18 mouse cellular contexts compared by ENCODE assay signal in genomic region chr11:35389341-35389740, GRCm38 (mm10).
A peak's percentile ranks its signal among the peaks of the same experiment; 100 is the strongest.
DNase-seq lines count a peak whose midpoint lies in the region; ATAC-seq and TF ChIP-seq lines count a peak whose summit lies in the region.
"Had no signal": no experiment of that assay in that cellular context is flagged by ENCODE, and none has a peak within 500 bp of the region (broad histone marks: within the 10 kb centered on the region; RNA-seq: fewer than 3 reads in every experiment).

No protein-coding gene starts in this region.

- DNase-seq in cerebellum, adult 11 months = peak; percentile 16
- peak; percentile 46 for DNase-seq in midbrain, postnatal 0 days (ENCODE audit: low spot score)
- no peak for DNase-seq in midbrain, embryonic 14.5 days
- DNase-seq in cerebellum, postnatal 36 days = peak; percentile 40 to 55
- DNase-seq in midbrain, embryonic 11.5 days (ENCODE audit: low spot score, missing footprints) = no peak
- no peak for DNase-seq in yolk sac, embryonic 10.5 days (ENCODE audit: low spot score)
- DNase-seq: adrenal gland, postnatal 25 days; heart, adult 18-20 months; kidney, adult 8-10 months; layer of hippocampus, postnatal 36 days; lung, postnatal 36 days; right cerebral cortex, postnatal 25 days; thymus, postnatal 14 days had no signal

- H3K4me2 ChIP-seq in midbrain, postnatal 0 days (ENCODE audit: low read depth, low read length, poor library complexity, severe bottlenecking) = no peak overlapping the region
- no peak overlapping the region for H3K4me2 ChIP-seq in midbrain, embryonic 14.5 days (ENCODE audit: low read length)
- H3K4me2 ChIP-seq in heart, embryonic 11.5 days = no peak overlapping the region
- H3K4me2 ChIP-seq in midbrain, embryonic 11.5 days = no peak overlapping the region
- H3K4me2 ChIP-seq: heart, embryonic 15.5 days had no signal

- no peaks in the 10 kb centered on the region for H3K36me3 ChIP-seq in midbrain, postnatal 0 days (ENCODE audit: insufficient read depth, low read length)
- no peaks in the 10 kb centered on the region for H3K36me3 ChIP-seq in midbrain, embryonic 14.5 days (ENCODE audit: control insufficient read depth, insufficient read depth, low read length)
- H3K36me3 ChIP-seq in heart, embryonic 11.5 days (ENCODE audit: control insufficient read depth, insufficient read depth, low read length) = no peaks in the 10 kb centered on the region
- H3K36me3 ChIP-seq in midbrain, embryonic 11.5 days (ENCODE audit: control insufficient read depth, insufficient read depth, low read length) = no peaks in the 10 kb centered on the region
- H3K36me3 ChIP-seq: heart, embryonic 15.5 days had no signal

- H3K4me1 ChIP-seq in midbrain, postnatal 0 days (ENCODE audit: insufficient read depth, low read length) = 0 out of 2 replicates have a peak, but pooled peaks cover 2% of the 10 kb centered on the region
- H3K4me1 ChIP-seq in midbrain, embryonic 14.5 days (ENCODE audit: control insufficient read depth, insufficient read depth, low read length) = no peaks in the 10 kb centered on the region
- peaks cover 7% of the 10 kb centered on the region; the same call in 1 of the 2 replicates for H3K4me1 ChIP-seq in heart, embryonic 11.5 days (ENCODE audit: control insufficient read depth, insufficient read depth, low read length)
- no peaks in the 10 kb centered on the region for H3K4me1 ChIP-seq in midbrain, embryonic 11.5 days (ENCODE audit: control insufficient read depth, insufficient read depth, low read length)

- 89% methylated on average over 7 of the region's 7 CpGs for WGBS in midbrain, postnatal 0 days
- 85% methylated on average over 7 of the region's 7 CpGs for WGBS in midbrain, embryonic 14.5 days
- WGBS in heart, embryonic 11.5 days (ENCODE audit: insufficient replicate concordance) = 80% methylated on average over 7 of the region's 7 CpGs
- 91% methylated on average over 7 of the region's 7 CpGs for WGBS in midbrain, embryonic 11.5 days

- H3K9me3 ChIP-seq in midbrain, postnatal 0 days (ENCODE audit: low read length) = no peaks in the 10 kb centered on the region
- H3K9me3 ChIP-seq in midbrain, embryonic 14.5 days (ENCODE audit: control insufficient read depth, low read length) = no peaks in the 10 kb centered on the region
- no peaks in the 10 kb centered on the region for H3K9me3 ChIP-seq in heart, embryonic 11.5 days (replicated peaks; ENCODE audit: control insufficient read depth, low read length)
- no peaks in the 10 kb centered on the region for H3K9me3 ChIP-seq in midbrain, embryonic 11.5 days (ENCODE audit: control insufficient read depth, low read length)
- H3K9me3 ChIP-seq: heart, embryonic 15.5 days had no signal

- no peak for ATAC-seq in cerebellum, adult (ENCODE audit: insufficient number of reproducible peaks, low FRiP score, low TSS enrichment)
- no peak for ATAC-seq in midbrain, postnatal 0 days (ENCODE audit: low FRiP score)
- no peak for ATAC-seq in midbrain, embryonic 14.5 days (ENCODE audit: low FRiP score, low TSS enrichment)
- no peak for ATAC-seq in heart, embryonic 11.5 days (replicated peaks; ENCODE audit: insufficient number of reproducible peaks, low FRiP score, low TSS enrichment)
- ATAC-seq in midbrain, embryonic 11.5 days (ENCODE audit: low FRiP score) = no peak
- ATAC-seq: forebrain, embryonic 14.5 days; inflammation-experienced regulatory T-cells, adult 6 months had no signal

- no peak overlapping the region for H3K9ac ChIP-seq in midbrain, postnatal 0 days (replicated peaks; ENCODE audit: low read length, poor library complexity, severe bottlenecking)
- H3K9ac ChIP-seq in midbrain, embryonic 14.5 days (replicated peaks; ENCODE audit: low read length) = no peak overlapping the region
- no peak overlapping the region for H3K9ac ChIP-seq in heart, embryonic 11.5 days (ENCODE audit: low read depth, low read length)
- no peak overlapping the region for H3K9ac ChIP-seq in midbrain, embryonic 11.5 days (ENCODE audit: low read length)
- H3K9ac ChIP-seq: heart, embryonic 15.5 days had no signal

- no peak overlapping the region for H3K27ac ChIP-seq in midbrain, postnatal 0 days (ENCODE audit: low read depth, low read length)
- no peak overlapping the region for H3K27ac ChIP-seq in midbrain, embryonic 14.5 days (replicated peaks; ENCODE audit: low read depth, low read length)
- H3K27ac ChIP-seq in heart, embryonic 11.5 days (ENCODE audit: low read depth, low read length) = no peak overlapping the region
- no peak overlapping the region for H3K27ac ChIP-seq in midbrain, embryonic 11.5 days (ENCODE audit: low read depth, low read length)
- H3K27ac ChIP-seq: heart, embryonic 15.5 days had no signal

- no peak for TF ChIP-seq CTCF in midbrain, postnatal 0 days (IDR thresholded peaks at IDR 0.05)

- no peaks in the 10 kb centered on the region; the same call in 1 of the 2 replicates for H3K27me3 ChIP-seq in midbrain, postnatal 0 days (ENCODE audit: insufficient read depth, low read length)
- H3K27me3 ChIP-seq in midbrain, embryonic 14.5 days (ENCODE audit: control insufficient read depth, insufficient read depth, low read length) = peaks cover 5% of the 10 kb centered on the region; the same call in 1 of the 2 replicates
- no peaks in the 10 kb centered on the region for H3K27me3 ChIP-seq in heart, embryonic 11.5 days (ENCODE audit: control insufficient read depth, insufficient read depth, low read length)
- no peaks in the 10 kb centered on the region; the same call in 1 of the 2 replicates for H3K27me3 ChIP-seq in midbrain, embryonic 11.5 days (ENCODE audit: control insufficient read depth, insufficient read depth, low read length)
- H3K27me3 ChIP-seq: heart, embryonic 15.5 days had no signal

- H3K4me3 ChIP-seq in midbrain, postnatal 0 days (ENCODE audit: low read depth, low read length) = no peak overlapping the region
- H3K4me3 ChIP-seq in midbrain, embryonic 14.5 days (replicated peaks; ENCODE audit: low read depth, low read length) = no peak overlapping the region
- H3K4me3 ChIP-seq in heart, embryonic 11.5 days (ENCODE audit: low read depth, low read length) = no peak overlapping the region
- no peak overlapping the region for H3K4me3 ChIP-seq in midbrain, embryonic 11.5 days (ENCODE audit: low read depth, low read length)
- H3K4me3 ChIP-seq: heart, embryonic 15.5 days had no signal

Comparison
In these comparisons a context has a peak if more than half of its experiments do, and no peak if none do; other contexts are left out.
1. DNase-seq: peak in cerebellum, adult 11 months (single experiment), midbrain, postnatal 0 days (single experiment) and cerebellum, postnatal 36 days (2 of 2); none in midbrain, embryonic 14.5 days (single experiment), midbrain, embryonic 11.5 days (single experiment) and yolk sac, embryonic 10.5 days (single experiment).